Mouse (Mus musculus) ovary, adult 18-20 months (tissue): ENCODE measurements at regions not wholly inside any gene's neighbourhood (a gene's known extent, or its start where the extent isn't known, plus 50 kb on each side); places are given as distances from the start of the nearest gene placed in this dataset.
"Not testable (repeated sequence)": the region's sequence is repeated elsewhere in the genome, so short reads cannot be mapped to it uniquely, and the experiment has no call there.

Experiments
- DNase-seq: peaks from one replicate; pipeline ENCODE4 v3.0.0; 2022; ENCODE audit warnings: low spot score, mixed read lengths

- no peak for DNase-seq
Measured at GRCm38 (mm10) chr1:193539261-193539660, 169.2 kb upstream of the Camk1g start.

DNA sequence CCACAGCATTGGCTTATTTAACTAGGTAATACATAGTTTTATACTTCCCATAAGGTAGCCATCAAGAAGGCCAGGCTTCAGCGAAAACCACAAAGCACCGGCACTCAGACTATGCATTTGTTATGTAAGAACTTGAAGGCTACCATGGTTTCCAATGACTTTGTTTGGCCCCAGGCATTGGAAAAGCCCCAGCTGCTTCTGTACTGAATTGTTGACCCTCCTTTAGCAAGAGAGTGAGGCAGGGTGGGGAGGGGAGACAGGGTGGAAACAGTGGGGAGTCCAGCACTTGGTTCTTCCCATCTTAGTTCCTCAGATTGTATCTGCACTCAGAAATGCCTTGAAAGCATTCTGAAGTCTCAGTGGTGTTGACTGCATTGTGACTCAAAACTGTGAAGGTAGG, 168.3 kb upstream of the Camk1g start:
- no peak for DNase-seq

DNA sequence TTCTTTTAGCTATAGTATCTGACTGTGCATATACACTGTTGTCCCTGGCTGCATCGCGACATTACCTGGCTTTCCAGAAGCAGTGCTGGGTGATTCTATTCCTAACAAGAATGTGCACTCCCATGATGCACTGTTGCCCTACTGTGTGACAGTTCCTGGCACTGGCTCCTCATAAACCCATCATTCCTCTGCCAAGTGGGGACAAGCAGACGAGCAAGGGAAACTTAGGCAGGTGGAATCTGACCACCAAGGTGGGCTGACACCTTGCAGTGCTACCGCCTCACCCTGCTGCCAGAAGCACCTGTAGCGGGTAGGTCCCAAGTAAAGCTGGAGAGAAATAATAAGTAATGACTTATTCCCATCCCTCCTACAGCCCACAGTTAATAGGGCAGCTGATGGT, 167.5 kb upstream of the Camk1g start:
- DNase-seq: no peak

- DNase-seq: no peak
Measured at GRCm38 (mm10) chr1:193536552-193536951, 166.5 kb upstream of the Camk1g start.

DNA sequence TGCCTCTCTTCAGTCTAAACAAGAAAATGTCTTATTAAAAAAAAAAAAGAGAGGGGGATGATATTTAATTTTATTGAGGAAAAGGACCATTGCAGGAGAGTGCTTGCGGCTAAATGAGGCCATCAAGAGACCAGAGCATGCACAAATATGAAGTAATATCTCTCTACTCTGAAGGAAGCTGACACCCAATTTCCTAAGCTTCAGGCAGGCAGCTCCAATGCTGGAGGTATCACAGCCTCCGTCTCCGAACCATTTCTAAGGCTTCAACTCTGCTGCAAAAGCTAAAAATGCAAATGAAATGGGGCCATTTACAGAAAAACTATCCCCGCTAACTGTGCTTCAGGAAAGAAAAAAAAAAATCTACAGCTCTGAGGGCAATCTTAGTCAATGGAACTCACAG, 164.4 kb upstream of the Camk1g start:
- DNase-seq: no peak

DNA sequence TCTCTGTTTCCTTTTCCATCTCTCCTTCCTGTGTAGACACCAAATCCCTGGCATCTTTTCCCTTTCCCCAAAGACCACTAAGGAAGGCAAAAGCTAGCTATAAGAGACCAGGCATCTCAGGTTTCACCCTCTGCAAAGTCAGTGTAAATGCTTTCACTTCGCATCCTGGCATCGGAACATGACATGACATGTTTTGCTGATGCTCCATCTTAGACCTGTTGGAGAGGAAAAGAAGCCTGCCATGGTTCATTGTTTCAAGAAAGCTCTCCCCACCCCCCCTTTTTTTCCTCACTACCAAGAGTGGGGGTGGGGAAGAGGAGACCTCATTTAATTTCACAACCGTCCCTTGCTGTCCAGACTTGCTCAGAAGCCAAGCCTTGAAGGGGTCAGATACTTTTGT, 156.4 kb upstream of the Camk1g start:
- DNase-seq: no peak

GRCm38 (mm10) chr1:193522007-193522406, 151.9 kb upstream of the Camk1g start:
- DNase-seq: no peak

GRCm38 (mm10) chr1:193518840-193519239, 148.7 kb upstream of the Camk1g start:
- no peak for DNase-seq

GRCm38 (mm10) chr1:193517968-193518367, 147.9 kb upstream of the Camk1g start:
- no peak for DNase-seq

DNA sequence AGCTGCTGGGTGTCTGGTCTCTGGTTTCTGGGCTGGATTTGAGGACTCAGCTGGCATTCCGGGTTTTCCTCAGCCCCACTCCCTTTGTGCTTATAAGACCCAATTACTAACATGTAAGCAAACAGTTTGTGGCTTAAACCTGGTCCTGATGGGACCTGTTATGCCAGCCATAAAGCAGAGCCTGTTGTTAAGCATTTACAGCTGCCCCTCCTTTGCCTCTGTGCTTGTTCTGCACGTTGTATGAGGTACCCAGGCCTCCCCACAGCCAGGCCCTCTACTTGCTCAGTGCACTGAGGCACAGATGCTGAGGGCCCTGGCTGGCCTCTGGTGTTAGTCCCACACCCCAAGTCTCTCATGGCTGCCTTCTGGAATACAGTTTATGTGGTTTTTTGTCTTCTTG, 147.2 kb upstream of the Camk1g start:
- no peak for DNase-seq

GRCm38 (mm10) chr1:193516395-193516794, 146.3 kb upstream of the Camk1g start:
- no peak for DNase-seq

- DNase-seq: no peak
Measured at GRCm38 (mm10) chr1:193513929-193514710, 144.0 kb upstream of the Camk1g start.

GRCm38 (mm10) chr1:193510066-193510793, 140.1 kb upstream of the Camk1g start:
- no peak for DNase-seq

- DNase-seq: no peak
Measured at GRCm38 (mm10) chr1:193508271-193508670, 138.2 kb upstream of the Camk1g start.

DNA sequence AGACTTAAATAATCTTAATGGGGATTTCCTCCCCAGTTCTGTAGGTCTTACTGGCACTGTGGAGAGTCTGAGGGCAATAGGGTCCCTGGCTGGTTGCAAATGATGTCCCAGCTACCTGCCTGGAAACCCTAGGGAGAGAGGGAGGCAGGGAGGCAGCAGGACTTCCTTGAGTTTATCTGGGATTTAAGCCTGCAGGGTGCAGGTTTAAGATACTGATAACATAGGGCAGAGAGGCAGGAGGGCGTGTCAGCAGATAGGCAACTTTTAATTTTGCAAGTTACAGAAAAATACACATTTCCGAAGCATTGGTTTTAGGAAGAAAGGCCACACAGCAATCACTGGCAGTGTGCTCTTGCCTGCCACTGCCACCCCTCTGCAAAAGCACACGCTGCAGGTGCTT, 136.9 kb upstream of the Camk1g start:
- DNase-seq: no peak

GRCm38 (mm10) chr1:193505381-193505780, 135.3 kb upstream of the Camk1g start:
- no peak for DNase-seq

DNA sequence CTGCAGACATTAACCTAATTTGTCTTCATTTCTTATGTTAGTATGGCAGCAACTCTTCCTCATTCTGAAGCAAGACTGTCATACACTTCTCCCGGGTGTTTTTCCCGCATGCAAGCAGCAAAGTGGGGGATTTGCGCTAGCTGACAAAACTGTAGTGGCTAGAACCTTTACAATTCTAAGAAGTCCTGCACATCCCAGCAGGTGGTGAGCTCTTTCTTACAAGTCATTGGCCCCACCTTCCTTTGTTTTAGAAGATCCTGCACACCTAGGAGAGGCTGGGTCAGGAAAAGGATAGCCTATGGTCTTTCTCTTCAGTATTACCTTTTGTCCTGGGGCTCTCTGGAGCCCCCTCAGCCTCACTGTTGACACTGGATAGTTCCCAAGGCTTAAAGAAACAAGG, 134.5 kb upstream of the Camk1g start:
- no peak for DNase-seq

- DNase-seq: no peak
Measured at GRCm38 (mm10) chr1:193503624-193504325, 133.7 kb upstream of the Camk1g start.

DNA sequence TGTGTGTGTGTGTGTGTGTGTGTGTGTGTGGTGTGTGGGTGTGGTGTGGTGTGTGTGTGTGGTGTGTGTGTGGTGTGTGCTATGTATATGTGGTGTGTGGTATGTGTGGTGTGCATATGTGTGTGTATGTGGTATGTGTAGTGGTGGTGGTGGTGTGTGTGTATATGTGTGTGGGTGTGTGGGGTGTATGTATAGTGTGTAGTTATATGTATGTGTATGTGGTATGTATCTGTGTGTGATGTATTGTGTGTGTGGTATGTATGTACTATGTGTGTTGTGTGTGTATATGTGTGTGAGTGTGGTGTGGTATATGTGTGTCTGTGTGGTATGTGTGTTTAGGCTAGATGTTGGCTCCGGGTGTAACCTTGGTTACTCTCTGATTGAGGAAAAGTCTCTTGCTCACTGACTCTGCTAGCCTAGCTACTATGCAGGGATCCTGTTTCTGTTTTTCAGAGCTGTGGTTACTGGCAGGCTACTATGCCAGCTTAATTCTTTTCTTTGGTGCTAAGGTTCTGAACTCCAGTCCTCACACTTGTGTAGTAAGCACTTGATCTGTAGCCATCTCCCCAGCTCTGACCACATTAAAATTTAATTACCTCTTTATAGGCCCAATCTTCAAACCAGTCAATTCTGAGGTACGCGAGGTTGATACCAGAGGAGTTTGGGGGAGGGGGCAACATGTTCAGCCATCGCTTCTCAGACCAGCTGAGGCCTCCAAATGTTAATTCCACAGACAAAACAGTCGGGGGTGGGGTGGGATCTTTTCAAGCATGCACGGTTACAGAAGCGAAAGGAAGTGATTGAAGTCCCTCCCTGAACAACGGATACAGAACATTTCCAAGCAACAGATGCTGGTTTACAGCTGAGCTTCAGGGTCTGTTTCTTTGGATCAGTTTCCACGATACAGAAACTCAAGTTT, 126.4 kb upstream of the Camk1g start:
- DNase-seq: no peak

DNA sequence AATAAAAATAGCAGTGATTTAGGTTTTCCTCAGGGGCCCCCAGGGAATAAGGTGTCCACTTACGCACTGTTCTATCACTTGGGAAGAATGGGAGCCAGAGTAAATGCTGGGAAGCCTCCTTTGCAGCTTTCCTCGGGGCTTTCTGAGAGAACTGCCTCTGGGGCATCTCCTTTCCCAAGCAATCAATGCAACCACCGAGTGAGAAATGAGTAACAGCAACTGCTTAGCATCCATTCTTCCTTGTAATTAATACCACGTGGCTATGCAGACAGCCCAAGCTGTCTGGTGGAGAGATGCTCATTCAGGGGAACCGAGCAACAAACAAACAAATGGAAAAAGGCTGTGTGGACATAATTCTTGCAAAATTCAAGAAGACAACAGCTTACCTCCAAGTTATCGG, 117.9 kb upstream of the Camk1g start:
- DNase-seq: no peak

GRCm38 (mm10) chr1:193486668-193487067, 116.6 kb upstream of the Camk1g start:
- DNase-seq: not testable (repeated sequence)

DNA sequence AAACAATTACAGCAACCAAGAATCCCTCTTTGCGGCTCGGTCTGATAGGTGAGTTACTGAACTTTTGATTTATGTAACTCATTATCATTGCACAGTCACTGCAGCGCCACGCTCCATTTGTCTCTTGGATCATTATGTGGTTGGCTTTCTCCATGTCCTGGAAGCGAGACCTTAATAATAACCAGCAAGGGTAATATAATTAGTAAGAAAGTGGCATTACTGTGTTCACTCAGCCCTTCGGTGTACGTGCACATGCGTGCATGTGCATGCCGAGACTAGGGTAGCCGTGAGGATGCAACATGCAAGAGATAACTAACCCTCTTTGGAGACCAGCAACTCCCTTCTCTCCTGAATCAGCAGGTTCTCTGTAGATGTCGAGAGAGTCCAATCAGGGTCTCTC, 114.9 kb upstream of the Camk1g start:
- DNase-seq: no peak
